Mouse (Mus musculus) hindbrain, embryonic 16.5 days (tissue): ENCODE measurements around the gene Iqschfp. TPM values are rescaled to one million over a fixed set of nuclear protein-coding genes. Genes with fewer than 3 reads are reported as not detected.

Source experiments
- ATAC-seq: fragments of 200-750 bp; cut with Nextera tagmentation; 2 replicates; pipeline ENCODE4 v1.8.0; 2017; ENCODE audit warnings: moderate TSS enrichment, moderate library complexity
- H3K27ac ChIP-seq: fragments of 300-500 bp; sonication (generic); 2 replicates; pipeline ENCODE4 v1.5.1; 2014; ENCODE audit warnings: low read depth, mild to moderate bottlenecking, control low read depth, low read length, moderate library complexity
- H3K27me3 ChIP-seq: fragments of 300-500 bp; sonication (generic); replicated peaks from 2 replicates; pipeline ENCODE4 v1.6.1; 2014; ENCODE audit warnings: low read length; ENCODE audit not compliant: control insufficient read depth, insufficient read depth
- H3K36me3 ChIP-seq: fragments of 300-500 bp; sonication (generic); 2 replicates; pipeline ENCODE4 v1.6.1; 2014; ENCODE audit warnings: mild to moderate bottlenecking, low read length, moderate library complexity, mixed read lengths; ENCODE audit not compliant: control insufficient read depth, insufficient read depth
- H3K4me1 ChIP-seq: fragments of 300-500 bp; sonication (generic); 2 replicates; pipeline ENCODE4 v1.6.1; 2014; ENCODE audit warnings: low read depth, low read length; ENCODE audit not compliant: control insufficient read depth, insufficient read depth
- H3K4me2 ChIP-seq: fragments of 300-500 bp; sonication (generic); 2 replicates; pipeline ENCODE4 v1.6.1; 2014; ENCODE audit warnings: mild to moderate bottlenecking, low read length, control low read depth, moderate library complexity
- H3K4me3 ChIP-seq: fragments of 300-500 bp; sonication (generic); 2 replicates; pipeline ENCODE4 v1.5.1; 2014; ENCODE audit warnings: mild to moderate bottlenecking, low read length, control low read depth, moderate library complexity
- H3K9ac ChIP-seq: fragments of 300-500 bp; sonication (generic); 2 replicates; pipeline ENCODE4 v1.6.1; 2014; ENCODE audit warnings: low read depth, mild to moderate bottlenecking, control low read depth, low read length, moderate library complexity
- H3K9me3 ChIP-seq: fragments of 300-500 bp; sonication (generic); 2 replicates; pipeline ENCODE4 v1.6.1; 2014; ENCODE audit warnings: mild to moderate bottlenecking, low read length, moderate library complexity; ENCODE audit not compliant: control insufficient read depth
- WGBS: fragments of 180-500 bp; shearing (Covaris S2); extraction: QIAGEN DNeasy Blood & Tissue Kit; methylation state at CpG from one replicate; pipeline ENCODE4 v1.1.7; 2014; 5-methylcytosine and 5-hydroxymethylcytosine counted together
- polyA plus RNA-seq: library from polyadenylated mRNA; unstranded; fragments of >200 nt; fragmentation: Nextera tagmentation; extraction: Ambion mirVana; gene quantifications from 2 replicates; pipeline ENCODE4 v1.2.1, GENCODE M21; 2015

The Iqschfp gene
- polyA plus RNA-seq, 1 experiment from 2014 or later, result 4.8 TPM

DNA sequence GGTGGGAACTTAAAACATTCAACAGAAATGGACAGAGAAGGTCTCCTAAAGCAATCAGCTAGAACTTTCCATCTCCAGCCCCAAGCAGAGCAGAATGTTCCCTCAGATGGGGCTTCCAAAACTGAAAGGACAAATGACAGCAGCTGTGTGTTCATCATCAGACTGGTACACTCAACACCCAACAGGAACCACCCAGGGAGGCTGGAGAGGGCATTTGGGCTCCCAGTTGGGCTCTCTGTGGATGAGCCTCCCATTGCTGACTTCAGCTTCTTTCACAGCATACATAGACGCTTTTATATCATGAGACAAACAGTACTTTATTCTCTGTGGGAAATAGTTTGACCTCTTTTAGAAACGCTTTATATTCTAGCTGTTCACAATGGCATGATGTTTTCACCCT, 464.5 kb downstream of the Iqschfp start:
- H3K36me3 ChIP-seq, result no peaks in the 10 kb centered on the region
- no peaks in the 10 kb centered on the region for H3K27me3 ChIP-seq
- ATAC-seq, result no peak
- no peaks in the 10 kb centered on the region for H3K4me1 ChIP-seq
- H3K4me3 ChIP-seq, result no peak overlapping the region
- H3K4me2 ChIP-seq, result no peak overlapping the region
- H3K9me3 ChIP-seq, result peaks cover 3% of the 10 kb centered on the region
- H3K9ac ChIP-seq, result no peak overlapping the region
- H3K27ac ChIP-seq, result no peak overlapping the region
- 89% methylated on average over 2 of the region's 2 CpGs for WGBS

DNA sequence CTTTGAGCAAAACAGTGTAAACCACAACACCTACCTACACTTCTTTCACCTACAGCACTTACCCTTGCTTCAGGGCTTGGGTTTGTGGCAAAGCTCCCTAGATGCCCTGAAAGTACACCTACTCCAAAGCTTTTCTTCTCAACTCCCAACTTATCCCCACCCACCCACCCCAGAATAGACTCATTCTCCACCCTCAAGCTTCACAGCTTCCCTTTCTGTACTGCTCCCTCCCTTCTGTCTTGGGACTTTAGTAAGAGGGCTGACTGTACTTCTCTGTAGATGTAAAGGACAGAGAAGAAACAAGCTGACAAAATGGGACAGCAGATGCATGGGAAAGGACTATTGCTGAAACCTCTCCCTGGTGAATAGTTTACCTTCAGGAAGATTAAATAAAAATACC, 476.0 kb downstream of the Iqschfp start:
- Histone ChIP-seq H3K9me3 (no peaks in the 10 kb centered on the region), H3K9ac (no peak overlapping the region), H3K4me3 (no peak overlapping the region), H3K27ac (no peak overlapping the region), H3K4me1 (no peaks in the 10 kb centered on the region), H3K4me2 (no peak overlapping the region), H3K27me3 (no peaks in the 10 kb centered on the region), H3K36me3 (no peaks in the 10 kb centered on the region)
- ATAC-seq, result no peak

DNA sequence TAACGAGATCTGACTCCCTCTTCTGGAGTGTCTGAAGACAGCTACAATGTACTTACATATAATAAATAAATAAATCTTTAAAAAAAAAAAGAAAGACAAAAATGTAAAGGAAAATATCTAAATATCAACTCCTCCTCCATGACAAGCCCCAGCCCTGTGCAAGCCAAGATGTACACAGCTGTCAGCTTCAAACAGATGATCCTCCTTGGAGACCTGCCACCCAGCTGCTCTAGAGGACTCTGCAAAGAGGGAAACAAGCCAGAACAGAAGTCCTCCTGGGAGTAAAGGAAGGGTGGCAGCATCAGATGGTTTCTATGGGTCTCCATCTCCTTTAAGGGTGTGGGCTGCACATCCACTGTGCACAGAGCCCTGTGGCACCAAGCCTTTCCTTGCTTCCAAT, 480.9 kb downstream of the Iqschfp start:
- H3K27me3 ChIP-seq, result no peaks in the 10 kb centered on the region
- no CpG with 5 or more reads among the region's 1 CpGs for WGBS
- no peak overlapping the region for H3K4me2 ChIP-seq
- H3K4me1 ChIP-seq, result no peaks in the 10 kb centered on the region; the same call in 1 of the 2 replicates
- no peak overlapping the region for H3K9ac ChIP-seq
- no peaks in the 10 kb centered on the region for H3K9me3 ChIP-seq
- ATAC-seq, result no peak
- no peak overlapping the region for H3K4me3 ChIP-seq
- H3K36me3 ChIP-seq, result no peaks in the 10 kb centered on the region
- no peak overlapping the region for H3K27ac ChIP-seq

DNA sequence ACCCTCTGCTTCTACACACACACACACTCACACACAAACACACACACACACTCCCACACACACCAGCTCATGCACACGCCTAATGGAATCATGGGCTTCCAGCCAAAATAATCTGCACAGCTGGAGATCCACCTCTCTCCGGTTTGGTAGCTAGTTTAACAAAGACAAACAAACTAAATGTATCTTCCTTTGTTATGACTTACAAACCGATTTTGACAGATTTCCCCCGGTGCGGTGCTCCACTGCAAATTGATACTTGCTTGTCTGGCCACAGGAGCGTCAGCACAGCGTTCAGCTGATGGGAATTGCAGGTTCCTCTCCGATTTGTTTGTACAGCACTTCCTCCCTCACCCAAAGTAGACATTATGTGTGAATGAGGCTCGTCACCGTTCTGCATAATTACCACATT, 483.1 kb downstream of the Iqschfp start:
- WGBS, result 37% methylated on average over 10 of the region's 10 CpGs
- H3K4me1 ChIP-seq, result no peaks in the 10 kb centered on the region; the same call in 1 of the 2 replicates
- H3K9me3 ChIP-seq, result no peaks in the 10 kb centered on the region
- no peak overlapping the region for H3K4me2 ChIP-seq
- H3K9ac ChIP-seq, result no peak overlapping the region
- H3K4me3 ChIP-seq, result no peak overlapping the region
- H3K36me3 ChIP-seq, result no peaks in the 10 kb centered on the region
- no peak overlapping the region for H3K27ac ChIP-seq
- no peak for ATAC-seq
- H3K27me3 ChIP-seq, result no peaks in the 10 kb centered on the region

DNA sequence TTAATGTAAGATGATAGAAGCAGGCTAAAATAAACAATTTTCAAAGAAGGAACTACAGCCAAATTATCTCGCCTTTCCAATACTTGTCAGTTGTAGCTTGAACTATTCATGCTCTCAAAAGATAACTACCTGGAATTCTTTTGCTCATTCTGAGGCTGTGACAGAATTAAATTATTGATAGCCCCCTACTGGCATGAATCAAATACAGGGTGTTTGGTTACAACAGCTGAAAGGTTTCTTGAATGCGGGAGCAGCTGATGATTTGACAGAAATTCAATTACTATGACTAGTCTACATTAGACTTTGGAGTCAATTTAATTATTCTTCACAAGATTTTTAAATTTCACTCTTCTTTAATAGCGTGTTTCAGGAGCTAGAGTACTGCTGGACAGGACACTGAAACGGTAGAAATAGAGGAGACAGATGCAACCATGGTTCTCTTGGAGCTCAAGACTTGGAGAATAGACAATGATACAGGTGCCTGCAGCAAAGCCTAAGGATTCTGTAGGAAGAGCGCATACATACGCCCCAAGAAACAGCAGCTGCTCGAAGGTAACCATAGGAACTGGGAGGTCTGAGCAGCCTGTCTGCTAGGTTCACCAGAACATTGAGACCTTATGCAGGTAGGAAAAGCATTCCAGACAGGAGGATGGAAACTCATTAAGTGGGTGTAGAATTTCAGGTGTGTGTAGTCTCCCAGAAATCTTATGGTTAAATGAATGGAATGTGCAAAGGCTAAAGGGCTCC, 485.6 kb downstream of the Iqschfp start:
- no peak overlapping the region for H3K9ac ChIP-seq
- H3K4me1 ChIP-seq, result no peaks in the 10 kb centered on the region; the same call in 1 of the 2 replicates
- WGBS, result 72% methylated on average over 7 of the region's 7 CpGs
- H3K27ac ChIP-seq, result no peak overlapping the region
- ATAC-seq, result no peak; the same call in 1 of the 2 replicates
- H3K36me3 ChIP-seq, result no peaks in the 10 kb centered on the region
- no peaks in the 10 kb centered on the region for H3K27me3 ChIP-seq
- no peak overlapping the region for H3K4me3 ChIP-seq
- no peak overlapping the region for H3K4me2 ChIP-seq
- H3K9me3 ChIP-seq, result no peaks in the 10 kb centered on the region

DNA sequence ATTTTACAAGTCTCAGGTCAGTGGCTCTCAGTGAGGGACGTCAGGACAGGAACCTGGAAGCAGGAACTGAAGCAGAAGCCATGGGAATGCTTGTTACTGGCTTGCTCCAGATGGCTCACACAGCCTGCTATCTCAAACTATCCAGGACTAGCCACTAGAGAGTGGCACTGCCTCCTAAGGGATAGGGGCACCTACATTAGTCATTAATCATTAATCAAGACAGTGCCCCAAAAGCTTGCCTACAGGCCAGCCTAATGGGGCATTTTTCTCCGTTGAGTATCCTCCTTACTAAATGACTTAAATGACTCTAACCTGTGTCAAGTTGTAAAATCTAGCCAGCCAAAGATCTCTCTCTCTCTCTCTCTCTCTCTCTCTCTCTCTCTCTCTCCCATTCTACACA, 486.8 kb downstream of the Iqschfp start:
- H3K4me2 ChIP-seq, result no peak overlapping the region
- no peak overlapping the region for H3K9ac ChIP-seq
- WGBS, result 68% methylated on average over 2 of the region's 2 CpGs
- no peak overlapping the region for H3K27ac ChIP-seq
- no peaks in the 10 kb centered on the region for H3K9me3 ChIP-seq
- ATAC-seq, result no peak
- H3K27me3 ChIP-seq, result no peaks in the 10 kb centered on the region
- no peaks in the 10 kb centered on the region for H3K36me3 ChIP-seq
- no peak overlapping the region for H3K4me3 ChIP-seq
- H3K4me1 ChIP-seq, result no peaks in the 10 kb centered on the region; the same call in 1 of the 2 replicates

DNA sequence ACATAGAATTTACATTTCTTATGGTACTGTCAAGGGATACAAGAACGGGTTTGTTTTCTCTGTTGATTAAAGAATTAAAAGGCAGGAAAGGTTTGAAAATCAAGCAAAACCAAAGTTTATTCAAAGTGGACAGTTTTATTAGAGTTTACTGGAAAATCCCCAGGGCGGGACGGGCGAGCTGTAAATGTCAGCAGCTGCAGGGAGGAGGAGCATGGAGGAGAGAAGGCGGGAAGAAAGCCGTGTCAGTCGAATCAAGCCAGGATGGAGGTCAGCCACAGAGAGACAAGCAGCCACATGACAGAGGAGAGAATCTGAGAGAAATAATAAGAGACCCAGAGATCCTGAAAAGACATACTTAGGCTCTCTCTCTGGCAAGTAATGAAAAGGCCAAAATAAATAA, 487.2 kb downstream of the Iqschfp start:
- WGBS, result 54% methylated on average over 7 of the region's 7 CpGs
- H3K4me1 ChIP-seq, result no peaks in the 10 kb centered on the region; the same call in 1 of the 2 replicates
- no peak overlapping the region for H3K27ac ChIP-seq
- no peak overlapping the region for H3K4me2 ChIP-seq
- H3K9ac ChIP-seq, result no peak overlapping the region
- H3K36me3 ChIP-seq, result no peaks in the 10 kb centered on the region
- no peaks in the 10 kb centered on the region for H3K9me3 ChIP-seq
- no peaks in the 10 kb centered on the region for H3K27me3 ChIP-seq
- no peak overlapping the region for H3K4me3 ChIP-seq
- no peak for ATAC-seq

DNA sequence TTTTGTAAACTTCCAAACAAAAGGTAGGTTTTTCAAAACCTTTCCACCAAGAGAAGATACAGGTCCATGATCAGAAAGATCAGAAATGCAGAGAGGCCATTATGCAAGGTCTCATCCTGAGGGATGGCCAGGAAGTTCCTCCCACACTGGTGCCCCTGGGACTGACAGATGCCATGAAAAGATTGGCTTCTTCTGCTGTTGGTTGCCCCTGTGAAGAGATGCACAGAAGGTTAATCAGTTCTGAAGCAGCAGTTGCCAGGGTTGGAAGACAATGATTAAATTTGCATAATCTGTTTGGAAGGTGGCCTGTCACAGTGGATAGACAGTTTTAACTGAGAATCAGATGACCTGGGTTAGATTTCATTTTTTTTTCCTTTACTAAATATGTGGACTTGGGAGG, 491.6 kb downstream of the Iqschfp start:
- no peaks in the 10 kb centered on the region for H3K4me1 ChIP-seq
- H3K36me3 ChIP-seq, result no peaks in the 10 kb centered on the region
- H3K4me2 ChIP-seq, result no peak overlapping the region
- H3K9me3 ChIP-seq, result no peaks in the 10 kb centered on the region
- no peak overlapping the region for H3K9ac ChIP-seq
- peak; percentile 78 for ATAC-seq
- no peaks in the 10 kb centered on the region for H3K27me3 ChIP-seq
- no peak overlapping the region for H3K27ac ChIP-seq
- no peak overlapping the region for H3K4me3 ChIP-seq

DNA sequence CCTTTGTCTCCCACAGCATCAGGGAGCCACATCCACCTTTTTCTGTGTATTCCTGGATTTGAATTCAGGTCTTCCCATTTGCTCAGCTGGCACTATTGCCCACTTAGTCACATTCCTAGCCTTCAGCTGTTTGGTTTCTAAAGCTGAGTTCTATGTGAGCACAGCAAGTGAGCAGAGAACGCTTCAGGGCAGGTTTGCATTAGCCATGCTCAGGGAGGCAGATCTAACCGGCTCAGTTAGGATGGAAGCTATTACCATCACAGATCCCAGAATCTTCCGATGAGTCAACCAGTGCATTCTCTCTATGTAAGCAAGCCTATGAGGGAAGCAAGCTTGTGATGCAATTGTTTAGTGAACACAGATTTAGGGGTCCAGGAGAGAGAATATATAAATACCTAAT, 493.5 kb downstream of the Iqschfp start:
- ATAC-seq, result no peak
- no peak overlapping the region for H3K9ac ChIP-seq
- no peak overlapping the region for H3K4me3 ChIP-seq
- 78% methylated on average over 3 of the region's 3 CpGs for WGBS
- no peak overlapping the region for H3K27ac ChIP-seq
- no peaks in the 10 kb centered on the region for H3K27me3 ChIP-seq
- no peak overlapping the region for H3K4me2 ChIP-seq
- H3K9me3 ChIP-seq, result no peaks in the 10 kb centered on the region
- H3K4me1 ChIP-seq, result no peaks in the 10 kb centered on the region
- no peaks in the 10 kb centered on the region for H3K36me3 ChIP-seq
